Mouse (Mus musculus) hematopoietic stem cell, adult 5-6 weeks (primary cell): ENCODE data around the gene Spata2l. TPM values are rescaled to one million over a fixed set of nuclear protein-coding genes. Genes with fewer than 3 reads are reported as not detected.
"Not testable (repeated sequence)": the region's sequence is repeated elsewhere in the genome, so short reads cannot be mapped to it uniquely, and the experiment has no call there.

Experiments used
- ATAC-seq, 2 experiments: fragments of 125-278 bp in 1 of 2; replicated peaks in 1 of 2; 2 replicates each; pipeline ENCODE4 v1.8.0; 2016 to 2017; ENCODE audit warnings: inconsistent platforms in 2 of 2, mild to moderate bottlenecking in 2 of 2, moderate number of reproducible peaks in 2 of 2, low read depth in 1 of 2, moderate TSS enrichment in 1 of 2; ENCODE audit not compliant: low FRiP score in 2 of 2, poor library complexity in 2 of 2, severe bottlenecking in 2 of 2, insufficient read depth in 1 of 2, low TSS enrichment in 1 of 2
- total RNA-seq: library from RNA; stranded (forward); fragments of 172-1452, 232-1000 nt; gene quantifications from 2 replicates; pipeline ENCODE4 v1.2.3, GENCODE M21; 2017

Gene Spata2l
- total RNA-seq, 1 experiment from 2014 or later, result 1.2 TPM

- ATAC-seq, result peak; percentile 82 to 94
Measured at GRCm38 (mm10) chr8:123224278-123225266, 11.5 kb downstream of the Spata2l start, which contains the start of gene Cdk10. Gene Cdk10, plus strand, starts transcription at chr8:123224842.

GRCm38 (mm10) chr8:123220917-123221316 lies 15.1 kb downstream of the Spata2l start:
- ATAC-seq, result no peak

- ATAC-seq, result no peak
Measured at GRCm38 (mm10) chr8:123215430-123215829, 20.6 kb downstream of the Spata2l start.

- 0 out of 4 replicates have a peak, but pooled peaks of 1 of the 2 experiments have one; percentile 6 for ATAC-seq
Measured at GRCm38 (mm10) chr8:123213118-123213772, 22.8 kb downstream of the Spata2l start.

GRCm38 (mm10) chr8:123212321-123213117 lies 23.5 kb downstream of the Spata2l start, which contains the start of the genes Chmp1a and Spata33:
Gene Chmp1a, minus strand, starts transcription at chr8:123212763.
Gene Spata33, plus strand, starts transcription at chr8:123212832.
- peak; percentile 79 to 89 for ATAC-seq

- no peak for ATAC-seq
Measured at GRCm38 (mm10) chr8:123211876-123212275, 24.2 kb downstream of the Spata2l start.

- no peak for ATAC-seq
Measured at GRCm38 (mm10) chr8:123203571-123203970, 32.5 kb downstream of the Spata2l start.

GRCm38 (mm10) chr8:123202288-123202687 lies 33.7 kb downstream of the Spata2l start:
- ATAC-seq, result peak; percentile 46 to 61; a peak in 1 of 4 replicates

GRCm38 (mm10) chr8:123199864-123200263 lies 36.2 kb downstream of the Spata2l start:
- ATAC-seq, result no peak

GRCm38 (mm10) chr8:123197016-123197415 lies 39.0 kb downstream of the Spata2l start:
- ATAC-seq, result not testable (repeated sequence)

- ATAC-seq, result no peak
Measured at GRCm38 (mm10) chr8:123193771-123194170, 42.3 kb downstream of the Spata2l start.

GRCm38 (mm10) chr8:123191908-123192307 lies 44.1 kb downstream of the Spata2l start:
- ATAC-seq, result 0 out of 4 replicates have a peak, but pooled peaks of 1 of the 2 experiments have one; percentile 12

- peak in 1 of 2 experiments; percentile 70; a peak in 2 of 4 replicates for ATAC-seq
Measured at GRCm38 (mm10) chr8:123190678-123191077, 45.4 kb downstream of the Spata2l start.

- no peak for ATAC-seq
Measured at GRCm38 (mm10) chr8:123188841-123189240, 47.2 kb downstream of the Spata2l start.

- ATAC-seq, result no peak
Measured at GRCm38 (mm10) chr8:123188006-123188405, 48.0 kb downstream of the Spata2l start.

- ATAC-seq, result no peak
Measured at GRCm38 (mm10) chr8:123185566-123186409, 50.2 kb downstream of the Spata2l start, which contains the start of gene Dpep1. Gene Dpep1, plus strand, starts transcription at chr8:123186242.
